Mouse (Mus musculus) cerebellum, adult 9-11 months (tissue): ENCODE measurements around the gene Mtap.

Experiments used
- DNase-seq: peaks from one replicate; pipeline ENCODE4 v3.0.0; 2022

Mtap gene

DNA sequence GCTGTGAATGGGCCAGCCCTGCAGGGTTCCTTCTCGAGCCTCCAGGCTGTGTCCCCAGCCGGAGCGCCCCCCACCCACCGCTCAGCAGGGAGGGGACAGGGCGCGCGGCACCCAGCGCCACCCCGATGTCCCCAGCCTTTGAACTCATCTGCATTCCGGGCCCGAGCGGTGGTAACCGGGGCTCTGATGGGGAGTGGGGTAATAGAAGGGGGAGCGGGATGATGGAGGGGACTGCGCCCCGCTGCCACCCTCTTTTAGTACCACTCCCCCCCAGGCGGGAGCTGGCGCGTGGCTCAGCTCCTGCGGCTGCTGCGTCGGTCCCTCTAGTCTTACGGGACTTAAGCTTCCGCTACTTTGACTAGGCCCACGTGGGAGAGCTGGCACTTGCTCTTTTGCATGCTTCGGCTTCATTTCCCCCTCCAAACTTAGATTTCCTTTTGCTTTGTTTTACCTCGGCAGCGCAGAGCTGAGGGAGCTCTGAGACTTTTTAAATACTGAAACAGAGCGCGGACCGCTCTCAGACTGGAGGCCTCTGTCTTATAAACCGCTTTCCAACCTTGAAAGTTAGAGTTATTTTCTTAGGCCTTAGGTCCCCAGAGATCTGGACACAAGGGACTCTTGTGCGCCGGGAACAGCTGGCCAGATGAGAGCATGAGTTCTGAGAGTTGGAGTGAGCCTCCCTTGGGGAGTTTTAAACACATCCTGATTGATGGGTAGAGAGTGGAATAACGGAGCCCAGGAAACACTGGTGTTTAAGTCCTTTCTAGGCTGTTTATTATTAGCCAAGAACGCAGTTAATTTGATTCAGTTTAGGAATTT lies 829 bp downstream of the Mtap start:
- no peak for DNase-seq

DNA sequence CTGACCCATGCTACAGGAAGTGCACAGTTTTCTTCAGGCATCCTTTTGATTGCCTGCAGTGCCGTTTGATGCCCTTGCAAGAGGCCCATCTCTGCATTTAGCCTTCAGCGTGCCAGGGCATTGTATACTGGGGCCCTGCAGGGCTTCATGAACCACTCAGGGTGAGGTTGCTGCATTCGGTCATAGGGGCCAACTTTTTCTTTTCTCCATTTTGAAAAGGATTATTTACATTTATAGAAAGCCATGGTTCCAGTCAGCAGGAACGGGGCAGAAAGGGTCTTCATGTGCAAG lies 1.4 kb downstream of the Mtap start:
- DNase-seq, result no peak

DNA sequence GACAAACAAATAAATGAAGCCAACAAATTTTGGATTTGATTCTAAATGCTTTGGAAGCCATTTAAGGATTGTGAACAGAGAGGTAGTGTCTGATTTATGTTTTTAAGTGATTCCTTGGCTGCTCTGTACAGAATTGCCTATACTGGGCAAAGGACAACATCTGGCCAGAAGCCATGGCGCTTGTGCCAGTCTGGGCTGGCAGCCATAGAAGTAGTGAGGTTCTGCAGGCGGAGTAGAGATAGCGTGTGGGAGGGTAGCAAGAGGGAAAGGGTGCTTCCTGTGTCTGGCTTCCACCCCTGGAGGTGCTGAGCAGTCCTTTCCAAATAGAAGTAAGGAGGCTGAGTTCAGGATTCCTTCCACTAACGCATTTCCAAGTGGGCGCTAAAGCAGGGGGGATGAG lies 3.9 kb downstream of the Mtap start:
- no peak for DNase-seq

DNA sequence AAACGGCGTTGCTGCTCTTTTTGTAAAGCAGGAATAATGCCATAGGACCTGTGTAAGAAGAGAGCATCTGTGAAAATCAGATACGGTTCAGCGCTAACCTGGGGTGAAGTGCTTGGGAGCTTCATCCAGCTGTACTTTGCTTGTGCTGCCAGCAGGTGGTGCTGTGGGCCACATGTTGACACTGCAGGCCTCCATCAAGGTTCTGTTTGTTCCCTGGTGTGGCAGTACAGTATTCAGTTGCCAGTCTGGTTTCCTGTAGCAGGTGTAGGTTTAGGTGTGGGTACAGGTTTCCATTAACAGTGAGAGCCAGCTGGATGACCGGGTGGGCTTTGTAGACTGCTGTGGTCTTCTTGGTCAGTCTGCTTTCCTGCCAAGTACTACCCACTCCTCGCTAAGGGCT lies 8.5 kb downstream of the Mtap start:
- DNase-seq, result peak; percentile 56

DNA sequence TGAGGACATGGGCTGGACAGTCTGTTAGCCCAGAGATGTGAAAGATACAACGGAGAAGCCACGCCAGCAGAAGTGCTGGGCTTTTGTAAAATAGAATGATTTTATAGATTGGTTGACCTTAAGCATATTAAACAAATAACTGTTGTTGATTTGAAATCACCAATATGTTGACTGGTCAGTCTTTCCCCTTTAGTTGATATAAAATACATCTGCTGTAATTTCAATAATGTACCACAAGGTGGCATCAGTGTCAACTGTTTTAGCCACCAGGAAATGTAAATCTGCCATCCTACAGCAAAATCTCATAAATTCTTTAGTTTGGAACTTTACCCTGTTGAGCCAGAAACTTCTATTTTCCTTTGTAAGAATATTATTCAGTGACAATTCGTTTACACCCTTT lies 9.4 kb downstream of the Mtap start:
- no peak for DNase-seq

DNA sequence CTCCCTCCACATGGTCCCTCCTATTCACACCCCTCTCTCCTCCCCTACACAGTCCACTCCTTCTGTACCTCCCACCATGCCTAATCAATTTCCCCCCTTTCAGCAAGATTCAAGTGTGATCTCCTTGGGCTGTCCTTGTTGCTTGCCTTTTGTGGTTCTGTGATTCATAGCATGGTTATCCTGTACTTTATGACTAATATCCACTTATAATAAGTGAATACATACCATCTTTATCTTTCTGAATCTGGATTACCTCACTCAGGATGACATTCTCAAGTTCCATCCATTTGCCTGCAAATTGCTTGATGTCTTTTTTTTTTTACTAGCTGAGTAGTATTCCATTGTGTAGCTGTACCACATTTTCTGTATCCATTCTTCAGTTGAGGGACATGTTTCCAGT lies 12.3 kb downstream of the Mtap start:
- DNase-seq, result no peak

DNA sequence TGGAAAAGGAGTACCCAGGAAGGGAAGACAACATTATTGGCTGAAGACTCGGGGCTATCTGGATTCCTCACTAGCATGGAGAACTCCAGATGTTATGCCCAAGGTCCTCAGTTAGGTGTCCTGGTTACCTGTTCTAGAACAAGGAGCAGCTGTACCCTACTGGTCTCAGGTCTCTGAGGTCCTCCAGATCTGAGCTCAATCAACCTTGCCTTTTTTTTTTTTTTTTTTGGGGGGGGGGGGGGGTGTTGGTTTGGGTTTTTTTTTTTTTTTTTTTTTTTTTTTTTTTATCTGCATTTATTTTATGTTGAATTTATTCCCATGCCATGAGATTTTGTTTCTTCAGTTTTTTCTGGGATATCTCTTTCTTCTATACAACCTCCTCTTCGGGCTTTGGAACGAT lies 24.5 kb downstream of the Mtap start:
- DNase-seq, result no peak

DNA sequence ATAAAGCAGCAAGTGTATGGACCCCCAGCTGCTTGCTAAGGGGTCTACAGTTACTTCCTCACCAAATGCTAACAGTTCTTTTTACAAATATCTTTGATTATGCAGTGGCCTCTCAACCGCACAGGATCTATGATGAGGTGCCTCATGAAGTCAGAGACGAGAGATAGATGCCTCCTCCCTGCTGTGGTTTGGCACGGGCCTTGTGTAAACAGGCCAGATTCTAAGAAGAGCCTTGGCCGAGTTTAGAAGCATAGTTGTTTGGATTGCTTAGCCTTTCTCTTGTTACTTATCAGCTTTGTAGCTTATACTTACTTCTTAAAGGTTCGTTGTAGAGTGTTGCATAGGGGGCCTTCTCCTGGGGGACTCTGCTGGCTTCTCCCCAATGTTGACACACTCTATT lies 25.6 kb downstream of the Mtap start:
- DNase-seq, result no peak

DNA sequence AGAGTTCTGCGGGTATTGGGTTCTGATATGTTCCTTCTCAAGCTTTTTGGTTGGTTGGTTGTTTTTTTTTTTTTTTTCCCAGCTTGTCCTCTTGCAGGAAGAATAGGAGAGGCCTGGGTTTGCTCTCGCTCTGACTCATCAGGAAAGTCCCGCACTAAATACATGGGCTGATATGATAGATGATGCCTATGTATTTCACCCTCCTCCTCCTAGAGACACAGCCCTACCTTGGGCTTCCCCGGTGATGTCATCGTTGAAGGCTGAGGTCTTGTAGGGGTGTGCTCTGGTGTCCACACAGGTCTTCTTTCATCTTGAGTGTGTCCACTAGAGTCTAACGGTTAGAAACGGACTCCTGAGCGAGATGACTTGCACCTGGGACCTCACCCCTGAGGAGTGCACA lies 26.7 kb downstream of the Mtap start:
- DNase-seq, result no peak

DNA sequence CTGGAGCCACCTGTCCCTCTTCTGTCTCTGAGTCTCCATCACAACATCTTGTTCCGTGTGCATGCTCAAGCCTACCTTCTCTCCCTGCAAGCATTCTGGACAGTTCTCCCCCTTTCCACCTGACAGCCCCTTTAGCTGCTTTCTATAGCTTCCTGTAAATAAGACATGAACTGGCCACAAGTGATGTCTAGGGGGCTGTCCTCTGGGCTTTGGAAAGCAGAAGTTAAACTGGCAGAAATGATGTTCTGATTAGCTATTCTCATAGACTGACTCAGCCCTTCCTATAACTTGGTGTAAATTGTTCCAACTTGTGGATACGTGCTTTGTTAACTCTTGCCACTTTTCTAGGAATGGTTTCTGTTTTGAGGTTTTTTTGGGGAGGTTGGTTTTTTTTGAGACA lies 27.8 kb downstream of the Mtap start:
- no peak for DNase-seq

DNA sequence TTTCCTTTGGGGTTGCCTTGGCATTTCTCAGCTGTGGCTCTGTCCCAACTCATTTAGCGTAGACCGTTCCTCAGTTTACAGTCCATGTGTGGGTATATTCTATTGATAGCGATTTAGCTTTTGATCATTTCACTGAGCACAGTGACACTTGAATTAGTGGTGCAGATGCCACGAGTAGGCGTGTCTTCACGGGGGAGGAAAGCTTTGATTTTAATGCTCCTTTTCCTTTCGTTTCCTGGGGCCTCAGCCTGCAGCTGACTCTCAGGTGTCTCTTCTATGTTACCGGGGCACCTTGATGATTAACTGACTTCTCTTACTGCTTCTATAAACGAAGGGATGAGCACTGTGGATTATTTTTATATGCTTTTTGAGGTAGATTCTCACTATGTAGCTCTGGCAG lies 32.0 kb downstream of the Mtap start:
- no peak for DNase-seq

DNA sequence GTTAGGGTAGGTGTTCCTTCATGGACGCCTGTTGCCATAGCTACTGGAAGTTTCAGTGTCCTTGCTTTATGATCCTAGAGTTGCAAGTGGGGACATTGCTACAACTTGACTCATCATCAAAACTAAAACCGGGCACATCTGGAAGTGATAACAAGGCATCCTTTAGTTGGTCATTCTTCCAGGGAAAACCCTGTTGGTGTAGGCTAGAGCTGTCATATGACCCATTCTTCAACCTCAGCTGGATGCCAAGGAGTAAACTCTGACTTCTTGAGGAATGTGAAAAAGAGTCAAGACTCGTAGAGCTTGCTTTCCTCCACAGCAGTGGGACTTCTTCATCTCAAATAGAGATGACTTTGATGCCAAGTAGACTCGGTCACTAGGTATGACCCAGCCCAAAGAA lies 32.8 kb downstream of the Mtap start:
- DNase-seq, result no peak

DNA sequence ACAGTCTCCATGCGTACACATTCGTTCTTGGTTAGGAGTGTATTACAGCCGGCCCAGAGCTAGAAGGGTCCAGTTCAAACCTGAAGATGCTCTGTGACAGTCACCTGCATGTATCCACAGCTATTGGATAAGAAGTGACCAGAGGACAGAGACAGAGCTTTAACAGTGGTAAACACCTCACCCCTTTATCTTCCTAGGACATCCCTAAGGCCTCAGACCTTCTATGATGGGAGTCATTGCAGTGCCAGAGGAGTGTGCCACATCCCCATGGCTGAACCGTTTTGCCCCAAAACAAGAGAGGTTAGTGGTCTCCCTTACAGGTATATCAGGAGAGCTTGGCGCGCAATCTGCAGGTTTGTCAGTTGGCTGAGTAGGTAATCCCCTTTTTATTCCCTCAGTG lies 34.0 kb downstream of the Mtap start:
- no peak for DNase-seq

DNA sequence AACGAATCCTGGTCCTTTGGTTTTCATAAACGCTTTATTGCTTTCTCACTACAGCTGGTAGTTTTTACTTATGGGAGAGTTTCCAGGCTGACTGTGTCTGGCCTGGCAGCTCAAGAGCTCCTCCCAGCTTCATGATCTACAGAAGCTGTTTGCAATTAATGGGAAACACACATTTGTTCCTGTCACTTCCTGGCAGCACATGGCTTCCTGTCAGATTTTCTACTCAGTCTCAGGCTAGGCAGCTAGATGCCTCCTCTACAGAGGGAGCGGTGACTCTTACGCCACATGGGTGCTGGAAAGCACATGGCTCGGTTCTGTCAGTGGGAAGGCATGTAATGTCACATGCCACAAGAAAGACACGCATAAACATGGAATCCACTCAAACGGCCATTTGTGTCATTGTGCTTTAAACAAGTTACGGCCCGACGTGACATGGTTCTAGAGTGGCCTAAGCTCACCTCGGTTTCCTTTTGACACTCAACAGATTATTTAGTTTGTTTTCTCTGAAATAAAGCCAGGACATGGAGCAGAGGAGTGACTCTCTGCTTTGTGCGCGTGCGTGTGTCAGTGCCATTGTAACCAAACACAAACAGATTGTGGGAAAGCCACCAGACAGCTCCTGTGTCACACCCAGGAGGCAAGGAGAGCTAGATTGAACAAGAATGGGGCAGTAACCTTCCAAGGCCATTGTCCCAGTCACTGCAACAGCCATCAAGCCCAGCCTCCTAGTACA lies 36.1 kb downstream of the Mtap start:
- no peak for DNase-seq

DNA sequence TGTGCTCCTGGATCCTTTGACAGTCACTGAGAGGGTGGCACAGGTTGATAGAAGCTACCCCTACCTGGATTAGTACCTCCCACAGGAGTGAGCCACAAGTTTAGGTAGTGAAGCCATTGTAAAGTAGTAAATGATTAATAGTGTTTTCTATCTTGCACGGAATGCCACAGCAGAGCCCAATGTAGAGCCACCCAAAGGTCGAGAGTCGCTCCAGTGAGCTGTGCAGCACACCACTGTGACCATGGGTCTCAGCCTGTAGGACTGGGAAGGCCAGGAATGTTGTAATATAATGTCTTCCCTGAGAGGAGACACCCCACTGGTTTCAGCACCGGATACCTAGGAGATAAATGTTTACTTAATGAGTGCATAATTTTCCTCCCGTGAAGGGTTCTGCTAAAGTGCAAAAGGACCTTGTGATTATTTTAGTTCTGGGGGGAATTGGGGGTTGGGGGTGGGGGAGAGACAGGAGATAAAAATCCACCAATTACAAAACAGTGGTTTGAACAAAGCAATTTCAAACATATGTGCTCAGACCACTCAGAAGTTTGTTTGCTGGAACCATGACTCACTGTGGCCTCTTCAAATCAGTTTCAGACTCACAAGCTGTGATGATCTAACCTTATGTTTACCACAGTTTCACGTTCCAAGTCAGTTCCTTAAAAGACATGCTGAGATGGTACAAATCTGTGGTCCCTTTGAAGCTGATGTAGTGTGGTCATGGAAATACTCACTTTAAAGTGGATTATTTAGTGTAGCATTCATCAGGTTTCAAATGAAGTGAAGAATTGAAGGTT lies 40.8 kb downstream of the Mtap start:
- DNase-seq, result no peak

DNA sequence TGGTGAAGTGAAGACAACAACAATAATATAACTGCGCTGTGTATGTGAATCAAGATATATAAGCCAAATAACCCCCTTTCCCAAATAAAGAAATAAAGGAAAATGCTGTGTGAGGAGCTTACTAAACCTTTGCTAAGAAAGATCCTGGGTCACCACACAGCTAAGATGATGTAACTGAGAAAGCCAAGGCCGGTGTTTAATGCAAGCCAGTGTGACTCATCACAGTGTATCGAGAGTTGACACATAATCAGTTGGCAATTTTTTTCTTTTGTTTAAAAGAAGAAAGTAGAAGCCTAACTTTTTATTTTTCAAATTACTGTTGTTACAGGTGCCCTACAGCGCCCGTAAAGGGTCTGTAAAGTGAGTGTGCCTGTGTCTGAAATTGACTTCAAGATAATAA lies 43.2 kb downstream of the Mtap start:
- no peak for DNase-seq

DNA sequence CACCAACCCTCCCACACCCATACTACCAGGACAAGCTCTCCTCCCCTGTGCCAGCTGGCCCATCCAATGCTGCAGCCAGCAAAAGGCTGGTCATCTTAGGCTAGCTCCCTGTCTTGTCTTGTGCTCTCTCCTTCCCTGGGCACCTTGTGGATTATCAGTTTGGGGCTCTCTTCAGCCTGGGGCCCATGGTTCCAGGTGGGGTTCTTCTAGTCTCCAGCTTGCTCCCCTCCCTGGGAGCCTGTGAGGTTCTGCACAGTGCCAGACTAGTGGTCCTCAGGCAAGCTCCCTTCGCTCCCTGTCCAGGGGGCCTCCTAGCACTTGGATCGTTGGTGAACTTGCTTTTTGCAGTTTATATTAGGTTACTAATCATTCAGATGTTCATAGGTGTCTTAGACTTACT lies 44.7 kb downstream of the Mtap start:
- DNase-seq, result no peak

DNA sequence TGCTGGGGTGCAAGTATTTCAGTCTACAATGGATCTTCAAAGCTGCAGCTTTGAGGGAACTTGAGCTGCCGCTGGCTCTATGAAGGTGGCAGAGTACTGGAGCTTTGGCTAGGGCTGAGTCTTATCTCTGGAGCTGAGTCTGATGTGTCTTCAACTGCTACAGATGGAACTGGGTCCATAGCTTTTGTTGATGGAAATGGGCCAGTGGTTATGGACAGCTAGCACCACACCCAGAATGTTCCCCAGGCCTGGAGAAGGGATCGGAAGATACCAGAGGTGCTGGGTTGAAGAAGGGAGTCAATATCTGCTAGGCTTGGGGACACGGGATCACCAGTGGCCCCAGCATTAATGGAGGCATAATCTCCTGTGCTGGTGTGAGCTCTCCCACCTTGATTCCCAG lies 45.6 kb downstream of the Mtap start:
- DNase-seq, result no peak

DNA sequence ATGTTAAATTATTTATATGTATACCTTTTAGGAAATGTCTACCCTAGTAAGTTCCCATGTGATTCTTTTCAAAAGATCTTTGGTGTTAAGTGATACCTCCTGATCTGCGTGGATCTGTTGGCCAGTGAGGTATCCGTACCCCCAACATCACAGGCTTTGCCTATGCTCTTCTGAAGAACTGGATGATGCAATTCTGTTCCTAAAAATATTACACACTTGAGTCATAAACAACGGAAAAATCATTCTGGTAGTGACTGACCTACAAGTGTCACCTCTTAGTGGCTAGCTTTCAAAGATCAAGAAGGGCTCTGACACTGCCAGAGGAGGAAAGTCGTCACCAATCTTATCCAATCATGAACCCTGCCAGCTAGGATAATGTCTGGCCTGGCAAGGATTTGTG lies 58.6 kb downstream of the Mtap start:
- DNase-seq, result no peak

DNA sequence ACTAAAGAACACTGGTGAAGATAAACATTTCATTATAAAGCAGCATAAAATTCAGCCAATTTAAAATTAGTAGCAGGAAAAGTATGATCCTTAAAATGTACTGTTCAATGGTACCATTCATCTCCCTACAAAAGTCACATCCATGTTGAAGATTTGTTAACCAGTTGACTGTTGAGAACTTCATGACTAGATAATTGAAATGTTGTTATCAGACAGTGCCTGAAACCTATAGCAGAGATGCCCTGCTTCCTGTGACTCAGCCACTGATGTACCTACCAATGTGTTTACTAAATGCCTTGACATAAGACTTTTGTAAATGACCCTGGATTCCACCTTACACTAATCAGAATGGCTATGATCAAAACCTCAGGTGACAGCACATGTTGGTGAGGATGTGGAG lies 60.2 kb downstream of the Mtap start:
- DNase-seq, result no peak

DNA sequence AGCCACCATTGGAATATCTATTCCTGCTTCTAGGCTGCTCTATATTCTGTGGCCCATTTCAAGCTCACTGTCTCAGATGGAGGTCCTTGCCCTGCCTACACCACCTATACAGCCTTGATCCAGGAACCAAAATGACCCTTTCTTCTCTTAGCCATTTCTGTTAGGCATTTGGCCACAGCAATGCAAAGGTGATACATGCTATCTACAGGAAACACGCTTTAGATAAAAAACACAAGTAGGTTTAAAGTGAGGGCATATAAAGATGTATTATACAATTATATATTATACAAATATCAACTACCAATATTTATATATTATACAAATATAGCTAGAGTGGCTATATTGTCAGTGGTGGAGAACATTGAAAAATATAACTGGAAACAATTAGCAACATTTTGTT lies 63.9 kb downstream of the Mtap start:
- no peak for DNase-seq

DNA sequence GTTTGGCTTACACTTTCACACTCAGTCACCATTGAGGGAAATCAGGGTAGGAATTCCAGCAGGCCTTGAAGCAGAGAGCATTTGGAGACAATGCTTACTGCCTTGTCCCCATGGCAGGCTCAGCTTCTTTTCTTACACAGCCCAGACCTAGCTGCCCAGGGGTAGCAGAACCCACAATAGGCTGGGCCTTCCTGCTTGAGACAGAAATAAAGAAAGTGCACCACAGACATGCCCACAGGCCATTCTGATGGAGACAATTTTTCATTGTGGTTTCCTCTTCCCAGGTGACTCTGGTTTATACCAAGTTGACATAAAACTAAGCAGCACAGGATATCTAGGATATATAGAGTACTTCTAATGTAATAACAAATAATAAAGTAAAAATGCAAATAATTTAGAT lies 72.4 kb downstream of the Mtap start:
- no peak for DNase-seq

DNA sequence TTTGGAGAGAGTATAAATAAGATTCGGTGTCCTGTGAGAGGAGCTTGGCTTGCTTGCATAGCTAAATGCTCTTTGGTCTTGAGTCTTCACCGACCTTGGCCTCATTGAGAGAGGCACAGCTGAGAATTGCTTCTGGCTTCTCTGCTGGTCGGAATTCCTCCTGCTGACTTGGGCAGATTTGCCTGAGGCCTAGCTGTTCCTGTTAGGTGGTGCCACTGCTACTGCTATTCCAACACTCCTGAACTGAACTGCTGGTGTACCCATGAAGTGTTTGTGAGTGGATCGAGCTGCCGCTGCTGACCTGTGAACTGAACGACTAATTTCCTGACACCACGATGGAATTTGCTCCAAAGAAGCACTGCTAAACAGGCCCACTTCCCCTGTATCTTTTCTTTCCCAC lies 73.4 kb downstream of the Mtap start:
- DNase-seq, result no peak

DNA sequence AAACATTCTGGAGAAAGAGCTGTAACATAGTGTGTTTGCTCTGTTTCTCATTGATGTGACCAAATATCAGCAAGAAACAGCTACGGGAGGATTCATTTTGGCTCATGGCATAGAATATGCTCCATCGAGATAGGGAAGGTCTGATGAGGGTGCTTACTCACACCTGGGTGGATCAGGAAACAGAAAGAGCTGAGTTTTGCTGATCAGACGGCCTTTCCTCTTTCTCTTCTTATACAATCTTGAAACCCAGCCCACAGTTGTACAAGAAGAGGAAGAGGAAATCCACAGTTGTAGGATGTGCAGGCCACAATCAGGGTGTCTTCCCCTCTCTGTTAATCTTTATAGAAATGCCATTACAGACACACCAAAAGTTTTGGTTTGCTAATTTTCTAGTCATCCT lies 75.3 kb downstream of the Mtap start:
- DNase-seq, result no peak
